Mouse (Mus musculus) heart, embryonic 16.5 days (tissue): Measurements from ENCODE around the gene Zfp655. TPM values are rescaled to one million over a fixed set of nuclear protein-coding genes. Genes with fewer than 3 reads are reported as not detected.
"Not testable (repeated sequence)": the region's sequence is repeated elsewhere in the genome, so short reads cannot be mapped to it uniquely, and the experiment has no call there.

ENCODE experiments used
- ATAC-seq: fragments of 200-750 bp; cut with Nextera tagmentation; replicated peaks from 2 replicates; pipeline ENCODE4 v1.8.0; 2017; ENCODE audit warnings: moderate number of reproducible peaks; ENCODE audit not compliant: insufficient read depth, low FRiP score; ENCODE audit errors: extremely low read depth
- H3K27ac ChIP-seq: fragments of 300-500 bp; sonication (generic); 2 replicates; pipeline ENCODE4 v1.5.1; 2014; ENCODE audit warnings: mild to moderate bottlenecking, low read length, control low read depth, moderate library complexity
- H3K27me3 ChIP-seq: fragments of 300-500 bp; sonication (generic); 2 replicates; pipeline ENCODE4 v1.6.1; 2014; ENCODE audit warnings: low read length, mixed read lengths; ENCODE audit not compliant: control insufficient read depth, insufficient read depth
- H3K36me3 ChIP-seq: fragments of 300-500 bp; sonication (generic); 2 replicates; pipeline ENCODE4 v1.6.1; 2014; ENCODE audit not compliant: control insufficient read depth, insufficient read depth
- H3K4me1 ChIP-seq: fragments of 300-500 bp; sonication (generic); 2 replicates; pipeline ENCODE4 v1.6.1; 2014; ENCODE audit warnings: low read length, mixed read lengths; ENCODE audit not compliant: control insufficient read depth, insufficient read depth
- H3K4me2 ChIP-seq: fragments of 300-500 bp; sonication (generic); 2 replicates; pipeline ENCODE4 v1.6.1; 2014; ENCODE audit warnings: low read depth, mild to moderate bottlenecking, control low read depth, low read length
- H3K4me3 ChIP-seq: fragments of 300-500 bp; sonication (generic); 2 replicates; pipeline ENCODE4 v1.5.1; 2014; ENCODE audit warnings: mild to moderate bottlenecking, control low read depth, low read length
- H3K9ac ChIP-seq: fragments of 300-500 bp; sonication (generic); 2 replicates; pipeline ENCODE4 v1.6.1; 2014; ENCODE audit warnings: low read length, control low read depth
- H3K9me3 ChIP-seq: fragments of 300-500 bp; sonication (generic); replicated peaks from 2 replicates; pipeline ENCODE4 v1.6.1; 2016; ENCODE audit warnings: low read length; ENCODE audit not compliant: control insufficient read depth
- WGBS: fragments of 180-500 bp; shearing (Covaris S2); extraction: QIAGEN DNeasy Blood & Tissue Kit; methylation state at CpG from one replicate; pipeline ENCODE4 v1.1.7; 2014; 5-methylcytosine and 5-hydroxymethylcytosine counted together
- polyA plus RNA-seq: library from polyadenylated mRNA; unstranded; fragments of >200 nt; fragmentation: Nextera tagmentation; extraction: Ambion mirVana; gene quantifications from 2 replicates; pipeline ENCODE4 v1.2.1, GENCODE M21; 2015

Zfp655 gene
- polyA plus RNA-seq, 1 experiment from 2014 or later = 31.9 TPM

DNA sequence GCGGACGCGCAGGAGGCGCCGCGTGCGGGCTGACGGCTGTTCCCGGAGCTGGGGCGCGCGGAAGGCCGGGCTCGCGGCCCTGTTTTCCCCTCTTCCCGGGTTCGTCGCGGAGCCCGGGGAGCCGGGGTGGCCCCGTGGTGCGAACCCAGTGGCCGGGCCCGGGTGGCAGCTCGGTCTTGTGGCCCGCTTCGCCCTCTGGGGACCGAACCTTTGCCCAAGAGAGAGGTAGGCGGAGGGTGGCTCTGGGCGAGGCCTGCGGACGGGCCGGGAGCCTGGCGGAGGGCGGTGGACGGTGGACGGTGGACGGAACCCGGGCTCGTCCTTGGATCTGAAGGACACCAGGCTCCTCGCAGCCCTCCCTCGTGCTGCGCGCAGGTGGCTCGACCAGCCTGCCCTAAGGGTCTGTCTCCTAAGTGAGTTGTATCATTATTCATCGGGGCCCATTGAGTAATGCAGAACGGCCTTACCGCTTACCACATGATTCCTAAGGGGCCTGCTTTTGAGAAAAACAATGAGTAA lies 437 bp downstream of the Zfp655 start:
- Histone ChIP-seq H3K27me3 (no peaks in the 10 kb centered on the region), H3K9ac (peak overlapping the region; percentile 100), H3K27ac (peak overlapping the region; percentile 98), H3K9me3 (no peaks in the 10 kb centered on the region), H3K4me3 (peak overlapping the region; percentile 100), H3K4me1 (peaks cover 14% of the 10 kb centered on the region), H3K36me3 (peaks cover 29% of the 10 kb centered on the region), H3K4me2 (peak overlapping the region; percentile 84)
- ATAC-seq = peak; percentile 35
- WGBS = 0% methylated on average over 42 of the region's 49 CpGs

DNA sequence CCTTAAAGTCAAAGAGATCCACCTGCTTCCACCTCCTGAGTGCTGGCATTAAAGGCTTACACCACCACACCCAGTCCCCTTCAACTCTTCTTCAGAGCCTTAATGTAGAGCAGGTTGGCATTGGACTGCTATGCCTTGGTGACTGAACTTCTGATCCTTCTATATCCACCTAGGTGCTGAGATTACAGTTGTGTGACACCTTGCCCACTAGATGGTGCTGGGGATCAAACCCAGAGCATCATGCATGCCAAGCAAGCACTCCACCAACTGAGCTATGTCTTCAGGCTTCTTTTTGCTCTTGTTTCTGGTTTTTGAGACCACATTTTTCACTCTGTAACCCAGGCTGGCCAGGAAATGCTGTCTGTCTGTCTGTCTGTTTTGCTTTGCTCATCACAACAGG lies 3.1 kb downstream of the Zfp655 start:
- no peaks in the 10 kb centered on the region for H3K9me3 ChIP-seq
- H3K4me2 ChIP-seq = no peak overlapping the region
- no peak overlapping the region for H3K27ac ChIP-seq
- H3K4me3 ChIP-seq = no peak overlapping the region
- no peaks in the 10 kb centered on the region for H3K27me3 ChIP-seq
- H3K36me3 ChIP-seq = peaks cover 48% of the 10 kb centered on the region
- ATAC-seq = no peak
- H3K9ac ChIP-seq = no peak overlapping the region
- peaks cover 19% of the 10 kb centered on the region for H3K4me1 ChIP-seq

DNA sequence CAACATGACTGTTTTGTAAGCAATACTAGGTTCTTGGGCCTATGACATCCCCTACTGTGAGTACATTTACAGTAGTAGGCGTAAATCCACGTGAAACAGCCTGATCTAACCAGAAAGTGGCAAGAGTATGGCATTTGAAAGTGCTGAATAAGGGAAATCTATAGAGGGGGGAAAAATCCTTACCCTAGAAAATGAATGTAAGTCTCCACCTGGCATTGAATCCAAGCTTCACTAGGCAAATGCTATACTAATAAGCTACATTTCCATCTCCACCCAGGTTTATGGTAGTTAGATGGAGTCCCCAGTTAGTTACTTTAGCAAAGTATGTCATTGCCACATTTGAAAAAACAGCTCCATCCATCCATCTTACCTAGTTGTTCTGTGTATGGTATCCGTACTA lies 18.0 kb downstream of the Zfp655 start:
- WGBS = 92% methylated on average over 3 of the region's 3 CpGs
- no peak overlapping the region for H3K9ac ChIP-seq
- no peak overlapping the region for H3K27ac ChIP-seq
- H3K4me3 ChIP-seq = no peak overlapping the region
- H3K9me3 ChIP-seq = no peaks in the 10 kb centered on the region
- no peak overlapping the region for H3K4me2 ChIP-seq
- no peaks in the 10 kb centered on the region for H3K27me3 ChIP-seq
- peaks cover 48% of the 10 kb centered on the region for H3K36me3 ChIP-seq
- no peak for ATAC-seq
- no peaks in the 10 kb centered on the region for H3K4me1 ChIP-seq

DNA sequence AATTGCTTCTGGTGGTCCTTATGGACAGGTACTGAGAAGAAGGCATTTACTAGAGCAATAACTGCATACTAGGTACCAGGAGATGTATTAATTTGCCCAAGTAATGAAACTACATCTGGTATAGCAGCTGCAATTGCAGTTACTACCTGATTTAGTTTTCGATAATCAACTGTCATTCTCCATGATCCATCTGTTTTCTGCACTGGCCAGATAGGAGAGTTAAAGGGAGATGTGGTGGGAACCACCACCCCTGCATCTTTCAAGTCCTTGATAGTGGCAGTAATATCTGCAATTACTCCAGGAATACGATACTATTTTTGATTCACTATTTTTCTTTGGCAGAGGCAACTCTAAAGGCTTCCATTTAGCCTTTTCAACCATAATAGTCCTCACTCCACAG lies 42.1 kb downstream of the Zfp655 start:
- WGBS = 72% methylated on average over 2 of the region's 2 CpGs
- not testable (repeated sequence) for H3K36me3 ChIP-seq, H3K4me2 ChIP-seq, H3K27me3 ChIP-seq, ATAC-seq, H3K27ac ChIP-seq, H3K4me3 ChIP-seq, H3K9ac ChIP-seq, H3K9me3 ChIP-seq, H3K4me1 ChIP-seq

DNA sequence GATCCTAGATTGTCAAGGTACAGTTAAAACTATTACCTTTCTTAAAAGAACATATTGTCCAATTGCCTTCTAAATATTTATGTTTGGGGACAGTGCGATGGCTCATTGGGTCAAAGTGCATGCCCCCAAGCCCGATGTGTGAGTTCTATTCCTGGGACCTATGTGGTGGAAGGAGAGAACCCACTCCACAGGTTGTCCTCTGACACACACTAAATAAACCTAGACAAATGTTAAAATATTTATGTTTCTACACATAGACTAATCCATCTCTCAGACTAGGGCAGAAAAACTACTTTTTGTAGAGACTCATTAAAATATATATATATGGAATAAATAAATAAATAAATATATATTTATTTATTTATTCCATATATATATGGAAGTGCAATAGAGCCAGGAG lies 48.4 kb downstream of the Zfp655 start:
- no peak for ATAC-seq
- Histone ChIP-seq H3K36me3 (peaks cover 20% of the 10 kb centered on the region), H3K4me3 (peak overlapping the region; percentile 97), H3K4me1 (peaks cover 9% of the 10 kb centered on the region; the same call in 1 of the 2 replicates), H3K9me3 (no peaks in the 10 kb centered on the region), H3K9ac (no peak overlapping the region), H3K27me3 (no peaks in the 10 kb centered on the region), H3K27ac (no peak overlapping the region), H3K4me2 (no peak overlapping the region; the same call in 1 of the 2 replicates)
- WGBS = 91% methylated on average over 2 of the region's 2 CpGs

DNA sequence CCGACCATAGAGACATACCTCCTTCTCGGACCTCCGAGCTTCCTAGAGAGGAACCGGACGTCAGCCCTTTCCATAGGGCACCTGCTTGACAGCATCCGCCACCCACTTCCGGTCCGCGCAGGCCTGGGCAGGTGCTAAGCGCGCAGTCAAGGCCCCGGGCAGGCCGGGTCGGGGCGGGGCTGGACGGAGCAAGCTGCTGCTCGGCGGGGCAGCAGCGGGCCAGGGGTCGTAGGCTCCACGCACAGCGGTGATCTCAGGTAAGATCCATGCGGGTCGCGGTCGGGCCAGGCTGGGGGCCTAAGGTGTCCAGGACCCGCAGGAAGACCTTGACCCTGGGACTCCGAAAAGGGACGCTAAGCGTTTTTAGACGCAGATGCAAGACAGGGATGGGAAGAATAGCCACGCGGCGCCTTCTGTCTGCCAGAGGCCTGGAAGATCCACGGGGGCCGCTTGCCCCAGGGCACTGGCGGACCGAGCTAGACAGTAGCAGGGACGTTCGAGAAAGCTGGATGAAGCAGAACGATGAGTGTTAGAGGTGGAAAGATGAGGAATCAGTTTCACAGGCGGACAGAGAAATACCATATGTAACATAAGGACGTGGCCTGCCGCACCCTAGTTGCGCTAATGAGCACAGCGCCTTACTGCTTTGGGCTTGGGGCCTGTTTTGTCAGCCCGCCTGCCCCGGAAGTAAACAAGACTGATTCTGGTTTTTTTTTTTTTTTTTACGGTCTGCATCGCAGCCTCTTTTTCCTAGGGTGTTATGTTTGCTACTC lies 49.0 kb downstream of the Zfp655 start, which contains the start of gene Zscan25:
Zscan25 (plus strand) TSS at position 130 of the 773 bp plus-strand sequence.
- H3K9ac ChIP-seq = peak within 1 kb of the TSS; percentile 97

DNA sequence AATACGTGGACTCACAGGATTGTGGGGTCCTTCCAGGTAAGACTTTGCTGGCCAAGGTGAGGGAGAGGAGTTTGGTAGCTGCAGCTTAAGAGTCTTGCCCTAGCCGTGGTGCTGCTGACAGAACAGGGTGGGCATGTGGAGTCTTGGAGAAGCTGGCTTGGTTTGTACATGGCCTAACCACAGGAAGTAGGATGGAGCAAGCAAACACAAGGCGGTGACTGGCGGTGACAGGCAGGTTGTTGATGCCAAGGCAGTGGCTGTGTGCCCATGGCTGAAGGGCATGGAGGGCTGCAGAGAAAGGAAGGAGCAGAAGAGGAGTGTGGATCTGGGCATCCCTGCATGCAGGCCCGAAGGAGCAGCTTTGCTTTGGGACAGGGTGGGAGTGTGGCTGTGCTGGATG lies 56.9 kb downstream of the Zfp655 start:
- Histone ChIP-seq H3K4me1 (no peaks in the 10 kb centered on the region), H3K9me3 (no peaks in the 10 kb centered on the region), H3K4me2 (no peak overlapping the region), H3K27ac (no peak overlapping the region), H3K27me3 (no peaks in the 10 kb centered on the region), H3K4me3 (no peak overlapping the region), H3K9ac (no peak overlapping the region), H3K36me3 (peaks cover 79% of the 10 kb centered on the region)
- 93% methylated on average over 5 of the region's 5 CpGs for WGBS
- no peak for ATAC-seq

More for the DNA sequence above, 49.0 kb downstream of the Zfp655 start, which contains the start of gene Zscan25:
- Histone ChIP-seq H3K27me3 (no peaks in the 10 kb centered on the region), H3K4me1 (peaks cover 9% of the 10 kb centered on the region; the same call in 1 of the 2 replicates), H3K36me3 (peaks cover 25% of the 10 kb centered on the region), H3K9me3 (no peaks in the 10 kb centered on the region), H3K4me3 (peak within 1 kb of the TSS; percentile 97), H3K27ac (peak within 1 kb of the TSS; percentile 93), H3K4me2 (peak within 1 kb of the TSS; percentile 94)
- WGBS = under 1% methylated on average over 50 of the region's 50 CpGs
- ATAC-seq = peak; percentile 99

DNA sequence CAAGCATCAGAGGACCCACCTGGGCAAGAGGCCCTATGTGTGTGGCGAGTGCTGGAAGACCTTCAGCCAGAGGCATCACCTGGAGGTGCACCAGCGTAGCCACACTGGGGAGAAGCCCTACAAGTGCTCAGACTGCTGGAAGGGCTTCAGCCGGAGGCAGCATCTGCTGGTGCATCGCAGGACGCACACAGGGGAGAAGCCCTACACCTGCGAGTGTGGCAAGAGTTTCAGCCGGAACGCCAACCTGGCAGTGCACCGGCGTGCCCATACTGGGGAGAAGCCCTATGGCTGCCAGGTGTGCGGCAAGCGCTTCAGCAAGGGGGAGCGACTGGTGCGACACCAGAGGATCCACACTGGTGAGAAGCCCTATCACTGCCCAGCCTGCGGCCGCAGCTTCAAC lies 59.2 kb downstream of the Zfp655 start:
- H3K36me3 ChIP-seq = peaks cover 65% of the 10 kb centered on the region
- ATAC-seq = no peak

DNA sequence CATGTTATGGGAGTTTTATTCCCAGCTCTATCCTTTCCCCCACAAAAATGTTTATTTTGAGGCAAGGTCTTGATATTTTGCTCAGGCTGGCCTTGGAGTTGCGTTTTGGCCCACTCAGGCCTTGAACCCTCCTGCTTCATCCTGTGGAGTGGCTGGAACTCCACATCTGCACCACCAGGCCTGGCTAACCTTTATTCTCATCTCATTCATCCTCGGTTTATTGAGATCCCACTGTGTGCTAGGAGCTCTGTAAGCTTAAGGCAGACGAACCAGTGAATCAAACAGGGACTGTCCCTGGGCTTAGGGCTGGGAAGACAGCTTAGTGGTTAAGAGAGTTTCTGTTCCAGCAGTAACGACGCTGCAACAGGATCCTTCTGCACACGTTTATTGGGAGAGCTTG lies 60.9 kb downstream of the Zfp655 start:
- peaks cover 52% of the 10 kb centered on the region for H3K36me3 ChIP-seq
- no peak overlapping the region for H3K4me2 ChIP-seq

More for the DNA sequence above, 59.2 kb downstream of the Zfp655 start:
- no peak overlapping the region for H3K9ac ChIP-seq
- H3K27me3 ChIP-seq = no peaks in the 10 kb centered on the region
- no peak overlapping the region for H3K4me2 ChIP-seq
- no peaks in the 10 kb centered on the region for H3K9me3 ChIP-seq
- H3K4me1 ChIP-seq = no peaks in the 10 kb centered on the region
- H3K27ac ChIP-seq = no peak overlapping the region
- no peak overlapping the region for H3K4me3 ChIP-seq
- WGBS = 96% methylated on average over 16 of the region's 16 CpGs

More for the DNA sequence above, 60.9 kb downstream of the Zfp655 start:
- H3K9me3 ChIP-seq = no peaks in the 10 kb centered on the region
- H3K9ac ChIP-seq = no peak overlapping the region
- H3K4me3 ChIP-seq = no peak overlapping the region
- no peak overlapping the region for H3K27ac ChIP-seq
- no peaks in the 10 kb centered on the region for H3K27me3 ChIP-seq
- H3K4me1 ChIP-seq = no peaks in the 10 kb centered on the region
- 92% methylated on average over 6 of the region's 6 CpGs for WGBS
- no peak for ATAC-seq
